Mouse (Mus musculus) cerebellum, adult 9-10 months (tissue): ENCODE measurements around the gene Gm5072.
"Not testable (repeated sequence)": the region's sequence is repeated elsewhere in the genome, so short reads cannot be mapped to it uniquely, and the experiment has no call there.

Experiments used
- DNase-seq: peaks from one replicate; pipeline ENCODE4 v3.0.0; 2022

Gene Gm5072

DNA sequence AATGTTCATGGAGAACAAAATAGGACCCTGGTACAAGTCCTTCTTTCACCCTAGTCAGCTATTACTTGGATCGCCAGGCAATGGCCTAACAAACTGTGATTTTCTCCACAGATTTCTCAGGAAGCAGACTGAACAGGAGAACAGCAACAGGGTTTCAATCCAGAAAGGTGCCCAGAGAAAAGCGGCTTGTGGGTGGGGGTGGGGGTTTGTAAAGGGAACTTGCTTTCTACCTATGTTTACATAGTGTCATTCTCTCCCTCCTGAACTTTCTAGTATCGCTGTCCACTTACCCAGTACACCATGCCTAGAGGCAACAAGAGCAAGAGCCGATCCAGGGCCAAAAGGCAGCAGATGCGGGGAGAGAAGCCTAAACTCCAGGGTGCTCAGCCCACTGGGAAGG lies at the start of gene Gm5072:
TSS of gene Gm5072 (plus strand) at position 301 of the 400 bp plus-strand sequence.
- DNase-seq: not testable (repeated sequence)
